Mouse (Mus musculus): ENCODE data around the gene Foxa2.

GRCm38 (mm10) chr2:148020125-148020524 lies 26.6 kb downstream of the Foxa2 start:
- TF ChIP-seq CTCF (IDR thresholded peaks at IDR 0.05; ENCODE audit: low read depth) (no peak), EP300 (IDR thresholded peaks at IDR 0.05; ENCODE audit: low read depth) (no peak)
